Mouse (Mus musculus): ENCODE measurements around the gene Crb3.
A peak's percentile ranks its signal among the peaks of the same experiment; 100 is the strongest.

Crb3 gene

GRCm38 (mm10) chr17:57062548-57062947, 3.6 kb downstream of the Crb3 start:
- no peak for DNase-seq

GRCm38 (mm10) chr17:57063031-57063430, 4.1 kb downstream of the Crb3 start:
- no peak for DNase-seq

DNA sequence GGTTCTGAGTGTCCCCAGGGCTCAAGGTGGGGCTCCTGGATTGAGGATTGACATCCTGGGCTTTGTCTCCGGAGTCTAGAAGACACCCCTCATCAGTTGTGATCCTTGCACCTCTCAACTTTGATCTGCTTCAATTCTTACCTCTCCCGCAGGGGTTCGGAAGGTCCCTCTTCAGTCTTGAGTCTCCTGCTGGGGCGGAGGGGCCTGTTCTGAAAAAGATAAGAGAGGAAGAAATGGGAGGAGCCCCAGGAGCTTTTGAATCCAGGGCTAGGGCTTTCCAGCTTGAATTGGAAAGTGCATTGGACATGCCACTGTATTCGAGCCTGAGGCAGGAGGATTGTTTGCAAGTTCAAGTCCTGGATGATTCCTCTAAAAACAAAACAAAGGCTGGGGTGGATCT, 8.0 kb downstream of the Crb3 start:
- DNase-seq = no peak

GRCm38 (mm10) chr17:57070272-57070671, 11.4 kb downstream of the Crb3 start:
- no peak for DNase-seq

DNA sequence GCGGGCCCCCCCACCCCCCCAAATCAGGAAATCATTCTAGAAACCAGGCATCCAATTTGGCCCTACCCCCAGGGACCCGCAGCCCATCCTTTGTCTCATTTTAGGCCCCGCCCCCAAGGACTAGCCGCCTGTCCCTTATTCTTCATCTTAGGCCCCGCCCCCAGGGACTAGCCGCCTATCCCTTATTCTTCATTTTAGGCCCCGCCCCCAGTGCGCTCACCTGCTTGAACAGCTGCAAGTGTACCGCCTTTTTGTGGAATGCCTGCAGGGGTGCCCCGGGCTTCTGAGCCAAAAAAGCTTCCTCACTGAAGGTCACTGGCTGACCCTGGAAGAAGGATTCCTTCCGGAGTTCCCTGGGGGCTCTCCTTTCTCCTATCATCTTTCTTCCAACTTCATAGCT, 11.8 kb downstream of the Crb3 start:
- no peak for DNase-seq

DNA sequence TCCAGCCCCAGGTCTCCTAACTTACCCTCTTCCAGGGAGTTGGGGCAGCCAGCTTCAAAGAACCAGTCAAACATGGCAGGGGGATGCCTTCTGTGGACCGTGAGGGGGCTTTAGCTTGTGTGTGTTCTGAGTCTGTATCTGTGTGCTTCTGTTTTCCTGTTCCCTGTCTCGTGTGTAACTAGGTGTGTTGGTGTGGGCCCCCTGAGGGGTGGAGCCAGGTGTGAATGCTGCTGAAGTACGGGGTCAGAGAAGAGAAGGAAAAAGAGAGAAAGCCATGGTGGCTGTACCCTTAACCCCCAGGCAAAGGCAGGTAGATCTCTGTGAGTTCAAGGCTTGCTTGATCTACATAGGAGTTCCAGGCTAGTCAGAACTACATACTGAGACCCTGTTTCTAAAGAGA, 18.0 kb downstream of the Crb3 start:
- DNase-seq = no peak

- no peak for DNase-seq
Measured at GRCm38 (mm10) chr17:57078336-57078735, 19.4 kb downstream of the Crb3 start, which contains the start of gene Dennd1c. Gene Dennd1c (minus strand): TSS chr17:57078514.

GRCm38 (mm10) chr17:57079919-57080318, 21.0 kb downstream of the Crb3 start:
- no peak for DNase-seq

GRCm38 (mm10) chr17:57081234-57081842, 22.4 kb downstream of the Crb3 start:
- DNase-seq = peak in 1 of 2 experiments; percentile 26

- peak; percentile 79 to 83 for DNase-seq
Measured at GRCm38 (mm10) chr17:57082481-57082880, 23.6 kb downstream of the Crb3 start.

GRCm38 (mm10) chr17:57085970-57086757, 27.3 kb downstream of the Crb3 start:
- DNase-seq = peak; percentile 98 to 99

DNA sequence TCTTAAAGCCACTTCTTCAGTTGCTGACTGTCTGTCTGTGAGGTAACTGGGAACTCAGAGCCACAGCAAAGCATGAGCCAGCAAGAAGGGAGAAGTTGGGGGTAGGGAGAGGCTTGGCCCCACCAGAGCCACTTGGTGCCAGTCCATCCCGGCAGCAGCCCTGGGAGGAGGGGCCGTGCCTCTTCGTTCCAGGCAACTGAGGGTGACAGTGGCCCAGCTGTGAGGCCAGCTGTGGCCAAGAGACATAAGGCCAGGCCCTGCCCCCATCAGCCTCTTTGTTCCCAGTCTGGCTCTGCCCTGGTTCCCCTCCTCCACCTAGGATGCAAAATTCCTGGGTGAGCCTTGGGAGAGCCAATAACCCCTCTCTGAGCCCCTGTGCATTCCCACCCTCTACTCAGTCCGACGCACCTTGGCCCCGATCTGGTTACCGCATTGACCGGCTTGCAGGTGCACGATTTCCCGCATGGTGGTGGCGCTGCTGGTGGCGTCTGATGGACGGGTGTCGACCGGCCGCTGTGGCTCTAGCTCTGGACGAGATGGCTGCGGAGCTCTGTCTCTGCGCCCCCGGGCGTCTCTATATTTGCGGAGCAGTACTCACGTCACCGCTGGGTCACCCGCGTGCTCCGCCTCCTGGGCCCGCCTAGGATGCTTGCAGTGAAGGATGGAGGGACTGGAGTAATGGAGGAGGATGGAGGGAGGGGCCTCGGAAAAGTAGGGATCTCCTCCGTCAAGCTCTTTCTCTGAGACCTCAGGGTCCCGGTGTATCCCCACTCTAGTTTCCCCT, 28.3 kb downstream of the Crb3 start, which contains the start of gene Tubb4a:
Tubb4a (minus strand) TSS at position 734 of the 784 bp plus-strand sequence.
- peak; percentile 92 to 94 for DNase-seq

DNA sequence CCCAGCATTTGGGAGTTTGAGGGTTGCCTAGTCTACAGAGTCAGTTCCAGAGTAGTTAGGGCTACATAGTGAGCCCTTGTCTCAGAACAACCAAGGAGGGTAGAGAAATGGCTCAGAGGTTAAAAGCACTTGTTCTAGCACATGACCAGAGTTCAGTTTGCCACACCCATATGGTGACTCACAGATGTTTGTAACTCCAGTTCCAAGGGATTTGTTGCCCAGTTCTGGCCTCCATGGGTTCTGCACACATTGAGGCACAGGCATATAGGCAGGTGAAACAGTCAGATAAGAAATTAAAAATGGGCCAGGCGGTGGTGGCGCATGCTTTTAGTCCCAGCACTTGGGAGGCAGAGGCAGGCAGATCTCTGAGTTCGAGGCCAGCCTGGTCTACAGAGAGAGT, 35.3 kb downstream of the Crb3 start:
- DNase-seq = no peak

- DNase-seq = no peak
Measured at GRCm38 (mm10) chr17:57095855-57096622, 37.1 kb downstream of the Crb3 start.

GRCm38 (mm10) chr17:57096623-57096920, 37.7 kb downstream of the Crb3 start:
- DNase-seq = peak; percentile 93 to 96

- no peak for DNase-seq
Measured at GRCm38 (mm10) chr17:57098321-57098720, 39.4 kb downstream of the Crb3 start.

- DNase-seq = no peak
Measured at GRCm38 (mm10) chr17:57099629-57100325, 40.9 kb downstream of the Crb3 start.

- DNase-seq = no peak
Measured at GRCm38 (mm10) chr17:57102276-57102675, 43.4 kb downstream of the Crb3 start.

DNA sequence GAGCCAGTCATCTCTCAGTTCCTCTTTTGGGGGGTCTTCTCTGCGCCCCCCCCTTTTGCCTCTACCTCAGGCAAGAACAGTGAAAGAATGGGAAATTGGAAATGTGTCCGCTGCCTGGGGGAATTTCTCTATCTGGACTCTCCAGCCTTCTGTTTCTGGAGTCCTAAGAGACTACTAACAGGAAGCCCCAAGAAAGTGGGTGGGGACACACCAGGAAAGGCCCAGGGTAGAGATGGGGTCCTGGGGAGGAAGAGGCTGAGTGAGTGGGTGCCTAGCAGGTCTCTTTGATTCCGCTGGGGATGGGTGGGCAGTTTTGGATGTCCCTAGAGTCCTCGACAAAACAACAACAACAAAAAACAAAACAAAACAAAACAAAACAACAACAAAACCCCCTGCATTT, 45.6 kb downstream of the Crb3 start:
- no peak for DNase-seq

GRCm38 (mm10) chr17:57105181-57106034, 46.5 kb downstream of the Crb3 start, which contains the start of gene Tnfsf9:
Gene Tnfsf9 (plus strand): TSS chr17:57105325.
- peak; percentile 60 to 61 for DNase-seq

DNA sequence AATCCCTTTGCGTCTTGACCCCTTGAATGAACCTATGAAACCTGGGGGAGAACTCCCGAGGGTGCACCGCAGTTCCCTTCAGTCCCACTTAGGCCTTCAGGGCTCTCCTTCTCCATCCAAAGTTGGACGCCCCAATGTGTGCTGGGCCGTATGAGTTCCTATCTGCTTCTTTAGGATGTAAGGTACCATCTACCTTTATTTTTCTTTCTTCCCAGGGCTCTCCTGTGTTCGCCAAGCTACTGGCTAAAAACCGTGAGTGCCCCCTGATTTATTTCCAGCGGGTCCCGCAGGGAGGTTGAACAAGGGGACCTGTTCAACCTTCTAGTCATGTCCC, 47.1 kb downstream of the Crb3 start:
- no peak for DNase-seq

Measured in cerebellum, postnatal 14 days (tissue).